Mouse (Mus musculus): Measurements from ENCODE around the gene Hes2.
A peak's percentile ranks its signal among the peaks of the same experiment; 100 is the strongest.

Gene Hes2

GRCm38 (mm10) chr4:152131809-152132771, 26.6 kb upstream of the Hes2 start:
- DNase-seq, result peak; percentile 98

GRCm38 (mm10) chr4:152132772-152133169, 25.9 kb upstream of the Hes2 start:
- DNase-seq, result no peak

DNA sequence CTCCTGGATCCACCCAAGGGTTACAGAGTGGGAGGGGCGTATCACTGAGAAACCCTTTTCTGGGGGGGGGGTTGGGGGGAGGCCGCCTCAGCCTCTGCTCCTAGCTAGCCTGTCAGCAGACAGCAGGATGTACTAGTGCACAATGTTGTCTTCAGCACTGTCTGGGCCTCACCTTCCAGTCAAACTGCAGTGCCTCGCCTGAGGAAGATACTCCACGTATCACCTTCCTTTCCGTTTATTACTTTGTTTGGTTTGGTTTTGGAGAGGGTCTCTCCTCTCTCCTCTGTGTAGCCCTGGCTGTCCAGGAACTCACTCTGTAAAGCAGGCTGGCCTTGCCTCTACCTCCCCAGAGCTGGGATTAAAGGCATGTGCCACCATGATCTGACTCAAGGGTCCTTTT, 25.5 kb upstream of the Hes2 start:
- no peak for DNase-seq

DNA sequence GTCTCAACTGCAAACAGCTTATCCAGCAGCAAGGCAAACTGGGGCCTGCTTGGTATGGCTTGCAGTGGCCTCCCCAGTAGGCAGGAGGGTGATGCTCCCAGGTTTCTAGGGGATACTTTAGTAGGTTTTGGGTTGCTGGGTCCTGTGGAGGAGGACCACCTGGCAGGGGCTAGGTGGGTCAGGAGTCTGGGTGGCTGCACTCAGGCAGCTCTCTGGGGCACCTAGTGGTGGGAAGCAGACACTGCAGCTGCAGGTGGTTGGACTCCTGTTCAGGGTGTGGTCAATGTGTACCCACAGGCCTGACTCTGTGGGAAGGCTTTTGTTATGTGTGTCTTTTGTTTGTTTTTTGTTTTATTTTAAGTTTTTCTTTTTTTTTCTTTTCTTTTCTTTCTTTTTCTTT, 24.2 kb upstream of the Hes2 start:
- peak; percentile 69 for DNase-seq

DNA sequence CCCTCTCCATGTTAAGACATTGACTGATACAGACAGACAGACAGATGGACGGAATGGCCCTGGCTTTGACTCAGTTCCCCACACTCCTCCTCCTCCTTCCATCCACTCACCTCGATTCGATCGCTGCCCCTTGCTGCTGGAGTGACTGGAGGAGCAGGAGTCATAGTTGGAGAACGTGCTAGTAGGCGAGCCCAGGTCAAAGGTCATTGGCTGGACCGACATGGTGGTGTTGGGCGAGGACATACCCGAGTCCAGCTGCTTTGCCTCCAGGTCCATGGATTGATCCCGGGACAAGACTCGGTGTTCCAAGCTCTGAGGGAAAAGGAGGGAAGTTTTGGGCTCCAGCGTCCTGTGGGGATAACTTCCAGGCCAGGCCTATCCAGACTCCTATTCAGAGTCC, 23.3 kb upstream of the Hes2 start:
- DNase-seq, result no peak

GRCm38 (mm10) chr4:152136112-152136875, 22.4 kb upstream of the Hes2 start:
- DNase-seq, result peak; percentile 75

GRCm38 (mm10) chr4:152136876-152137250, 21.8 kb upstream of the Hes2 start:
- no peak for DNase-seq

DNA sequence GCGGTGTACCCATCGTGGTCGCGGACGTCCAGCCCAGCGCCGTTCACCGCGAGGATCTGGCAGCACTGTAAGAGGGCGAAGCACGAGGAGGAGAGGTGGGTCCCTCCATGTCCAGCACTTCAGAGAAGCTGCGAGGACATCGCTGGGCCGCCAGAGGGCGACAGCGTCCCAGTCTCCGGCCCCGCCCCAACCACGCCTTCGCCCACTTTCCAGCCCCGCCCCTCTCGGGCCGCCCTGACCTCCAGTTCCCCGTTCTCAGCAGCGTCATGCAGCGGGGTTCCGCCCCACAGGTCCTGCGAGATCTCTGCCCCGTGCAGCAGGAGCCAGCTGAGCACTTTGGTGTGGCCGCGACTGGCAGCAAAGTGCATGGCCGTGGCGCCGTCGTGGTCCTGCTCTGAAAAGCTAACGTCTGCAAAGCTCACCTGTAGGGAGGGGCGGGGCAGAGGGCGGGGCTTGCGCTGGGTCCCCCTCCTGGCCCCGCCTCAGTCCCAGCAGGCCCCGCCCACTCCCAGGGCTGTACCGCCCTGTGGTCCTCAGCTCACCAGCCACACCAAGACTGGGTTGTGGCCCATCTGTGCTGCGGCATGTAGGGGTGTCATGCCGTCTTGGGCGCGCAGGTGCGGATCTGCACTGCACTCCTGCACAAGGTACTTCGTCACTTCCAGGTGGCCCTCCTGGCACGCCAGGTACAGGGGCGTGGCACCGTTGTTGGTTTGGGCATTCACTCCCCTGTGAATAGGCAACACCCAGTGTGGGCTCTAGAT, 20.0 kb upstream of the Hes2 start:
- peak; percentile 93 for DNase-seq

- peak; percentile 77 for DNase-seq
These were observed 18.2 kb upstream of the Hes2 start for GRCm38 (mm10) chr4:152140441-152140840.

DNA sequence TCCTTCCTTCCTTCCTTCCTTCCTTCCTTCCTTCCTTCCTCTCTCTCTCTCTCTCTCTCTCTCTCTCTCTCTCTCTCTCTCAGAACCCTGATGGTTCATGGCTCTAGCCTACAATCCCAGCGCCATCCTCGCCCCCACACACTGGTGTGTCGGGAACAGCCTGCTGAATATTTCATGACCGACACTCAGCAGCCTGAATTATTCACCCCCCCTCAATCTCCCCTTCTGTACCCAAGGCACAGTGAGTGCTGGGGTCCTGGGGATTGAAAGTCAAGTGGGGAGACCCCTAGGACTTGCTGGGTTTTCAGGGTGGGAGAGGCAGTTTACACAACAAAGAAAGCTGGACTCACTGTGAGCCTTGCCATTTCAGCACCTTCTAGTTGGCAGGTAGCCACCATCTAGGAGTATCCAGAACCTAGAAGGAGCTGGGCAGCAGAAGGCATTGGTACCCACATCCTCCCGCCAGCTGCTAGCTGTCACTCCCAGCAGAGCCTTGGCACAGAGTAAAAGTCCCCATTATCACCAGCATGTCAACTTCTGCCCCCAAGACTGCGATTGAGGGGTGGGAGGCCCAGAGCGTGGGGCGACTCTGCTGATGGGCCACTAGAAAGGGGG, 17.0 kb upstream of the Hes2 start:
- no peak for DNase-seq

DNA sequence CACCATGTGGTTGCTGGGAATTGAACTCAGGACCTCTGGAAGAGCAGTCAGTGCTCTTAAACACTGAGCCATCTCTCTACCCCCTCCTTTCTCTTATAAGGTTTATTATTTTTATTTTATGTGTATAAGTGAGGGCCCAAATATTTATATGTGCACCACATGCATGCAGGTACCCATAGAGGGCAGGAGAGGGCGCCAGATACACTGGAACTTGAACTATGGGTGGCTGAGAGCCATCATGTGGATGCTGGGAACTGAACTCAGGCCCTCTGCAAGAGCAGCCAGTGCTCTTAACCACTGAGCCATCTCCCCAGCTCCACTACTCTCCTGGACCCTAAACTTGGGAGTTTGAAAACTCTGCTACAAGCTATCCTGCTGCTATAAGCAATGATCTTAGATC, 15.0 kb upstream of the Hes2 start:
- no peak for DNase-seq

- DNase-seq, result no peak
These were observed 13.2 kb upstream of the Hes2 start for GRCm38 (mm10) chr4:152145473-152145872.

GRCm38 (mm10) chr4:152146033-152146827, 12.4 kb upstream of the Hes2 start:
- DNase-seq, result no peak

- no peak for DNase-seq
These were observed 8.1 kb upstream of the Hes2 start for GRCm38 (mm10) chr4:152150546-152150945.

GRCm38 (mm10) chr4:152151451-152151965, 7.2 kb upstream of the Hes2 start:
- DNase-seq, result no peak

GRCm38 (mm10) chr4:152151966-152152544, 6.6 kb upstream of the Hes2 start, which contains the start of gene Espn:
Espn (minus strand) TSS chr4:152152371.
- peak; percentile 86 for DNase-seq

DNA sequence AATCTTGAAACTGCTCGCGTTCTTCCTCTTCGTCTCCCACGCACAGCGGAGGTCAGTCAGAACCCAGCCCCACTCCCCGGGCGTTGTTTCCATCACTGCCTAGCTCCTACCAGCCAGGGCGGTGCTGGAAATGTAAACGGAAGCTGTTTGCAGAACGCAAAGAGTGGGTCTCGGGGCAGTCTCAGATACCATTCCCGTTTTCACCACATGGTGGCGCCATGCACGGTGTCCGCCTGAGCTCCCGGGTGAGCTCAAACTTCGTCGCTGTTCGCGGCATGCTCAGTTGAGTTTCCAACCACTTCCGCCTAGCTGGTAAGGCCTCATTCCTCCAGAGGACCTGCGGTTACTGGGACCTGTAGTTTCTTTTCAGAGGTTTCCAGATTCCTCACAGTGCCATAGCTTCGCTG, 4.9 kb upstream of the Hes2 start:
- DNase-seq, result peak; percentile 87

DNA sequence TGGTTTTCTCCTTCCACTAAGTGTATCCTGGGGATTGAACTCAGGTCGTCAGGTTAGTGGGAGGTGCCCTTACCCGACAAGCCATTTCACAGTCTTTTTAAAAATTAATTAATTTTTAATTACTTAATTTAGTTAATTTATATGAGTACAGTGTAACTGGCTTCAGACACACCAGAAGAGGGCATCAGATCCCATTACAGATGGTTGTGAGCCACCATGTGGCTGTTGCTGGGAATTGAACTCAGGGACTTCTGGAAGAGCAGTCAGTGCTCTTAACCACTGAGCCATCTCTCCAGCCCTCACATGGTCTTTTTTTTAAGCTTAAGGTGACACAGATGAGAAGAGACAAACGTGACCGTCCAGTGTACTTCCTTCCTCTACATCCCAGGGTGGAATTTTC, 3.6 kb upstream of the Hes2 start:
- DNase-seq, result no peak

- peak; percentile 72 for DNase-seq
These were observed 685 bp upstream of the Hes2 start for GRCm38 (mm10) chr4:152157779-152158584.

GRCm38 (mm10) chr4:152159285-152159678, 615 bp downstream of the Hes2 start:
- DNase-seq, result peak; percentile 60

Measured in retina, postnatal 1 day (tissue).